Mouse (Mus musculus) olfactory bulb, adult 2 months (tissue): ENCODE data around the gene Ier5l. TPM values are rescaled to one million over a fixed set of nuclear protein-coding genes. Genes with fewer than 3 reads are reported as not detected.

ENCODE experiments used
- H3K27ac ChIP-seq: fragments of 200-500 bp; 2 replicates; pipeline ENCODE4 v1.5.1; 2012; ENCODE audit warnings: low read depth, low read length; ENCODE audit not compliant: insufficient read depth
- H3K4me1 ChIP-seq: fragments of 200-500 bp; 2 replicates; pipeline ENCODE4 v1.6.1; 2012; ENCODE audit warnings: low read length; ENCODE audit not compliant: control insufficient read depth, insufficient read depth
- H3K4me3 ChIP-seq: fragments of 200-500 bp; 2 replicates; pipeline ENCODE4 v1.5.1; 2012; ENCODE audit warnings: mild to moderate bottlenecking, low read depth, low read length, moderate library complexity; ENCODE audit not compliant: insufficient read depth
- CTCF ChIP-seq: fragments of 200-500 bp; IDR thresholded peaks from 2 replicates; pipeline ENCODE4 v1.5.1; 2012; ENCODE audit warnings: low read depth, mild to moderate bottlenecking, low read length, moderate library complexity; ENCODE audit not compliant: insufficient read depth
- POLR2A ChIP-seq: fragments of 200-500 bp; IDR thresholded peaks from 2 replicates; pipeline ENCODE4 v1.6.1; 2012; ENCODE audit warnings: mild to moderate bottlenecking, low read depth, low read length, moderate library complexity; ENCODE audit not compliant: insufficient read depth
- WGBS: fragments of 180-500 bp; shearing (Covaris S2); methylation state at CpG from one replicate; pipeline ENCODE4 v1.1.7; 2018; 5-methylcytosine and 5-hydroxymethylcytosine counted together
- polyA plus RNA-seq: library from polyadenylated mRNA; stranded (reverse); fragments of >200 nt; gene quantifications from 2 replicates; pipeline ENCODE4 v1.2.4, GENCODE M21; 2012; ENCODE audit warnings: low replicate concordance; ENCODE audit not compliant: missing spikeins, insufficient read depth, insufficient read length

Ier5l gene
- polyA plus RNA-seq, 1 experiment: not detected

- TF ChIP-seq CTCF: no peak
- TF ChIP-seq POLR2A: peak; percentile 30; the same call in 1 of the 2 replicates
- WGBS: under 1% methylated on average over 49 of the region's 51 CpGs
- peaks cover 23% of the 10 kb centered on the region for H3K4me1 ChIP-seq
- peak overlapping the region; percentile 73 for H3K4me3 ChIP-seq
- peak overlapping the region; percentile 66 for H3K27ac ChIP-seq
Measured at GRCm38 (mm10) chr2:30471795-30472720, 2.0 kb downstream of the Ier5l start.

GRCm38 (mm10) chr2:30471051-30471450 lies 3.0 kb downstream of the Ier5l start:
- peaks cover 23% of the 10 kb centered on the region for H3K4me1 ChIP-seq
- H3K4me3 ChIP-seq: 0 out of 2 replicates have a peak overlapping the region, but pooled peaks have one; percentile 5
- no peak for TF ChIP-seq CTCF
- no peak for TF ChIP-seq POLR2A
- no peak overlapping the region for H3K27ac ChIP-seq
- 20% methylated on average over 8 of the region's 8 CpGs for WGBS

GRCm38 (mm10) chr2:30470143-30470946 lies 3.7 kb downstream of the Ier5l start:
- 0 out of 2 replicates have a peak, but pooled peaks have one; percentile 28 for TF ChIP-seq POLR2A
- no peak for TF ChIP-seq CTCF
- under 1% methylated on average over 46 of the region's 46 CpGs for WGBS
- Histone ChIP-seq H3K4me3 (peak overlapping the region; percentile 51), H3K27ac (peak overlapping the region; percentile 18), H3K4me1 (peaks cover 23% of the 10 kb centered on the region)

GRCm38 (mm10) chr2:30469796-30470142 lies 4.2 kb downstream of the Ier5l start:
- Histone ChIP-seq H3K4me3 (peak overlapping the region; percentile 51), H3K4me1 (peaks cover 23% of the 10 kb centered on the region), H3K27ac (peak overlapping the region; percentile 18)
- WGBS: under 1% methylated on average over 19 of the region's 19 CpGs
- TF ChIP-seq CTCF (peak; percentile 91), POLR2A (no peak)

- H3K27ac ChIP-seq: no peak overlapping the region
- no peak overlapping the region for H3K4me3 ChIP-seq
- H3K4me1 ChIP-seq: peaks cover 19% of the 10 kb centered on the region
- 69% methylated on average over 6 of the region's 6 CpGs for WGBS
- TF ChIP-seq CTCF (no peak), POLR2A (no peak)
Measured at GRCm38 (mm10) chr2:30469009-30469408, 5.0 kb downstream of the Ier5l start.

- peaks cover 29% of the 10 kb centered on the region for H3K4me1 ChIP-seq
- 82% methylated on average over 4 of the region's 4 CpGs for WGBS
- no peak overlapping the region for H3K4me3 ChIP-seq
- H3K27ac ChIP-seq: no peak overlapping the region
- TF ChIP-seq POLR2A: no peak
- TF ChIP-seq CTCF: no peak
Measured at GRCm38 (mm10) chr2:30466787-30467186, 7.2 kb downstream of the Ier5l start.

GRCm38 (mm10) chr2:30464411-30464810 lies 9.6 kb downstream of the Ier5l start:
- WGBS: 53% methylated on average over 5 of the region's 5 CpGs
- TF ChIP-seq POLR2A: no peak
- TF ChIP-seq CTCF: no peak
- H3K27ac ChIP-seq: 0 out of 2 replicates have a peak overlapping the region, but pooled peaks have one; percentile 1
- peaks cover 17% of the 10 kb centered on the region for H3K4me1 ChIP-seq
- peak overlapping the region; percentile 18 for H3K4me3 ChIP-seq

GRCm38 (mm10) chr2:30463904-30464330 lies 10.1 kb downstream of the Ier5l start:
- Histone ChIP-seq H3K4me3 (peak overlapping the region; percentile 18), H3K27ac (0 out of 2 replicates have a peak overlapping the region, but pooled peaks have one; percentile 1), H3K4me1 (peaks cover 13% of the 10 kb centered on the region)
- no peak for TF ChIP-seq POLR2A
- TF ChIP-seq CTCF: no peak
- 14% methylated on average over 9 of the region's 9 CpGs for WGBS
